Mouse (Mus musculus): ENCODE data around the gene Tmem212.

- TF ChIP-seq CTCF (IDR thresholded peaks at IDR 0.05; ENCODE audit: control insufficient read depth, insufficient read depth, insufficient read length) (no peak), MYOG (IDR thresholded peaks at IDR 0.05; ENCODE audit: control insufficient read depth, extremely low read depth, insufficient read length) (no peak), CEBPB (IDR thresholded peaks at IDR 0.05; ENCODE audit: low read depth) (no peak), MAX (IDR thresholded peaks at IDR 0.05) (no peak), USF1 (IDR thresholded peaks at IDR 0.05; ENCODE audit: low read depth) (no peak)
Measured at GRCm38 (mm10) chr3:27825985-27826384, 70.2 kb downstream of the Tmem212 start.

Data from C2C12 (cell line).